ENCODE assay signal across 19 mouse cellular contexts in the genomic region with DNA sequence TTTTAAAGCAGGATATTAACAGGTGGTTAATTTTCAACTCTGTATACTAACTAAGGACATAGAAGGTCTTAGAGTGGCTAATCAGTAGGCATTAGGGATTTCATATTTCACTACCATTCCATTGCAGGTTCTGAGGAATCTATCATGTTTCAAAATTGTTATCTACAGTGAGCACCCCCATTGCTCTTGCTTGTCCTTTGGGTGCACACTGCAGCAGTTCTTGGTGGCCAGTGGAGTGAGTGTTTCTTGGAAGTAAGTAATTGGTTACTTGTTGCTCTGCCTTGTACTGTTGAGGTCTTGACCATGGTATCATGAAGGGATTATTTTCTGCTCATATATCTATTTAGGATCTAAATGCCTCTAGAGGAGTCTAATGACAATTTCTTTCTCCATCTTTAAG. TPM values are rescaled to one million over a fixed set of nuclear protein-coding genes. Genes with fewer than 3 reads are reported as not detected.
"Had no signal": no experiment of that assay in that cellular context is flagged by ENCODE, and none has a peak within 500 bp of the region (broad histone marks: within the 10 kb centered on the region; RNA-seq: fewer than 3 reads in every experiment).

No protein-coding gene starts in this region.

- H3K27ac ChIP-seq: lung, embryonic 15.5 days; macrophage; midbrain, embryonic 13.5 days; midbrain, embryonic 15.5 days; neural tube, embryonic 12.5 days had no signal

- H3K4me3 ChIP-seq: lung, embryonic 15.5 days; megakaryocyte, embryonic 14.5 days; midbrain, embryonic 13.5 days; midbrain, embryonic 15.5 days; neural tube, embryonic 12.5 days had no signal

- H3K27me3 ChIP-seq: lung, embryonic 15.5 days; megakaryocyte, embryonic 14.5 days; midbrain, embryonic 13.5 days; midbrain, embryonic 15.5 days; neural tube, embryonic 12.5 days had no signal

- H3K4me1 ChIP-seq: lung, embryonic 15.5 days; midbrain, embryonic 13.5 days; midbrain, embryonic 15.5 days; neural tube, embryonic 12.5 days had no signal

- DNase-seq: lung, adult 2 months; lung, postnatal 14 days; lung, postnatal 36 days; retina, postnatal 1 day; right cerebral cortex, adult 18-20 months; right cerebral cortex, postnatal 25 days; right cerebral cortex, postnatal 4 days; spleen, adult 18-20 months; thymus, adult 18-20 months; thymus, postnatal 14 days; thymus, postnatal 36 days had no signal

- H3K36me3 ChIP-seq: lung, embryonic 15.5 days; midbrain, embryonic 13.5 days; midbrain, embryonic 15.5 days; neural tube, embryonic 12.5 days had no signal

- ATAC-seq: lung, postnatal 0 days; midbrain, embryonic 13.5 days; midbrain, embryonic 15.5 days had no signal

RNA-seq across cellular contexts. Expression of a gene that starts 57.0 kb away (rescaled TPM):
- polyA plus RNA-seq: small intestine, adult 2 months had no signal
